Mouse (Mus musculus) adrenal gland, adult 8-10 months (tissue): ENCODE results near the gene Atrn. TPM values are rescaled to one million over a fixed set of nuclear protein-coding genes. Genes with fewer than 3 reads are reported as not detected.

ENCODE experiments used
- DNase-seq: peaks from one replicate; pipeline ENCODE4 v3.0.0; 2022
- total RNA-seq, 4 experiments: library from RNA; stranded (reverse); gene quantifications; 2 replicates each; pipeline ENCODE4 v1.2.4; 2022

Atrn gene
- 10 to 100 TPM; 35.4 to 45.0 (median 39.4) TPM for total RNA-seq

DNA sequence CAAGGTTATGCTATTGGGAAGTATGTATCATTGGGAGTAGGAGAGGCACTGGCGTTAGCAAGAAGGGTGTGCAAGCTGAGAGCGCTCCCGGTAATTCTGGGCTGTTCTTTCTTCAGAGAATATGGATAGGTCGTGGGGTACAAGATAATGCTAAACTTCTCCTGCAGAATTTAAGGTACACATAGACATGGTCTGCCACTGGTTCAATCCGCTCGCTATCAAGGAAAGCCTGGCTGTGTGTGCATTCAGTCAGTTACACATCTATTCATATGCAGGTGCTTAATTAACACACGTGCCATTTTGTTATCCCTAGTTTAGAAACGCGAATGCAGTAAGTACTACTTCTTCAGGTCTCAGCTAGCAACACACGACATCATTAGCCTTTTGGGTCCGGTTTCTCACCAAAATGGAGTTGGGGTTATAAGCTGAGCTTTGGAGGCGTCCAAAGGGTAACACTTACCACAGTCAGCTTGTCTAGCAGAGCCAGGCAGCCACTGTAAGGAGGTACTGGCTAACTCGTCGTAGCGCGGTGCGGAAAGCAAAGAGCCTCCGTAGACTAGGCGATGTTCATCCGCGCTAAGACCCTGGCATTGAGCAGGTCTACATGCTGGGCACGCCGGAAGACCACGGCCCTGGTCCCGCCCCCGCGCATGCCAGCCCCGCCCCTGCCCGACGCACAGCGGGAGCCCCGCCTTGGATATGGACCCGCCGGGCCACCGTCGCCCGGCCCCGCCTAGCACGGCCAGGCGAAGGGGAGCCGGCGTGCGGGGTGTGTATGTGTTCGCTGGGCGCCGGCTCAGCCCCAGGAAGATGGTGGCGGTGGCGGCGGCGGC lies at the start of gene Atrn, which contains the start of gene 4930402H24Rik:
Gene Atrn (plus strand): TSS at position 745 of the 833 bp plus-strand sequence.
Gene 4930402H24Rik (minus strand): TSS at position 656 of the 833 bp plus-strand sequence.
- DNase-seq = peak; percentile 85

DNA sequence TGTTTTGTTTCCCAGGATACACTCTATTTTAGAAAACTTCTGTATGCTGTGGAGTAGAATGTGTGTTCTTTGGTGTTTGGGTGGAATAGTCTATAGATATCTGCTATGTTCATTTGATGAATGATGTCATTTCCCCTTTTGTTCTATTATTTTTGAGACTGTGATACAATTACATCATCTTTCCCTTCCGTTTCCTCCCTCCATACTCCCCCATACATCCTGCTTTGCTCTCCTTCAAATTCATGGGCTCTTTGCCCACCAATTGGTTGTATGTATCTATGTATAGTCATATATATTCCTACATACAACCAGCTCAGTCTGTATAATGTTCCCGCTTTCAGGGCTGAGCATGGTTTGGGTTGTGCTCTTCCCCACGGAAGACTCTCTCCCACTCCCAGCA lies 44.2 kb upstream of the Atrn start:
- no peak for DNase-seq

DNA sequence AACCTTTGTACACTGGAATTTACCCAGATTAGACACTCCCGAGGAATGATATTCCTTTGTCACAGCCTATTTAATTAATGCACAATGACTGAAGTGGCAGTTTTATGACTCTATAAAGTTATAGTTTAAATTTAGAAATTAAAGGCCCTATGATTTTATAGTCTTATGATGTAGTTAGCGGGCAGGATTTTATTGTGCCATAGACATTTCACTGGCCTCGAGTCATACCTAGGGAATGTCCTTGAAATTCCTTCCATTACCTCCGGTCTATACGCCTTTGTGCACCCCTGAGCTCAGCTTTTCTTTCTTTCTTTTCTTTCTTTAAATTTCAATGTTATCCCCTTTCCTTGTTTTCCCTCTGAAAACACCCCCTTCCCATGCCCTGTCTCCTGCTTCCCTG lies 35.4 kb upstream of the Atrn start:
- DNase-seq = no peak

DNA sequence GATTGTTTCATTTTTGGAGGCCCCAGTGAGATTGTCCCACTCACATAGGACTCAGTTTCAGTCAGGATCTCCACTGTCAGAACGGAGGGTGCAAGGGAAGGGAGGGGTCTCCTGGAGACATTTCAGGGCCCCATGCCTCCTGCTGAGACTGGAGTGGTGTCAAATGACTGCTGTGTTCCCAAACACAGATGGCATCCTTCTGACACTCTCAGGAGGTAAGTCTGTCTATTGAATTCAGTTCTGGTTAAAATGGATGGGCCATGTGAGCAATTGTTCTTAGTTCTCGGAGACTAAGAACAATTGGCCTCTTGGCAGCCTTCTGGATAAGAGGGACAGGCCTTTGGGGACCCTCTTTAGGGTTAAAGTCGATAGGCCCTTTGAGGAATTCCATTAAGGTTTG lies 28.9 kb upstream of the Atrn start:
- no peak for DNase-seq

DNA sequence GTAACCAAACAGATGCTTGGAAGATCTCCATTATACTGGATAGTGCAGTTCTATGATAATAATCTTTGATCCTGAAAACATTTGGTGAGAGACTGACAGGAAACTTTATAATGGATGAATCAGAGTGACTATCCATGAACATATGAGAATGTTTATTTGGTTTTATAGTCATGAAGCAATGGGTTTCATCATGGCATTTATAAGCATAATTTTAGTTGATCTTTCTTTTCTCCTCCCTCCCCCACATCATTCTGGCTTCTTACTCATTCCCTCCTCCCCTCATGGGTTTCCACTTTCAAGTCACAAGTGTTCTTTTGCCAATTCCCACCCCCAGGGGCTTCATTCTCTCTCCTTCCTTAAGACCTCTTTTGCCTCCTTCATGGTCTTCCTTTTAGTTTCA lies 19.3 kb upstream of the Atrn start:
- DNase-seq = no peak

DNA sequence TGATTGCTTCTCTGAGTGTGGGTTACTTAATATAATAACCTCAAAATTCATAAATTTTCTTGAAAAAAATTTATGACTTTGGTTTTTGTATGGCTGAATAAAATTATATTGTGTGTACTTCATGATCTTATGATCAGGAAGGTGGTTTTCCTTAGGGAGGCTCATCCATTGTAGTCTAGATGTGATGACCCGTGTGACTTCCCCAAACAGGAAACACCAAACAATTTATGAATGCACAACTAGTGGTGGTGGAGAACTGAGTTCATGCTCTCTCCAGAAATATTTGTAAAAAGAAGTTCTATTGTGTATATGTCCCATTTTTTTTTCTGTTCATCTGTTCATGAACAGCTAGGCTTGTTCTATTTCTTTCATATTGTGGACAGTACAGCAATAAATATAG lies 18.8 kb upstream of the Atrn start:
- DNase-seq = no peak

DNA sequence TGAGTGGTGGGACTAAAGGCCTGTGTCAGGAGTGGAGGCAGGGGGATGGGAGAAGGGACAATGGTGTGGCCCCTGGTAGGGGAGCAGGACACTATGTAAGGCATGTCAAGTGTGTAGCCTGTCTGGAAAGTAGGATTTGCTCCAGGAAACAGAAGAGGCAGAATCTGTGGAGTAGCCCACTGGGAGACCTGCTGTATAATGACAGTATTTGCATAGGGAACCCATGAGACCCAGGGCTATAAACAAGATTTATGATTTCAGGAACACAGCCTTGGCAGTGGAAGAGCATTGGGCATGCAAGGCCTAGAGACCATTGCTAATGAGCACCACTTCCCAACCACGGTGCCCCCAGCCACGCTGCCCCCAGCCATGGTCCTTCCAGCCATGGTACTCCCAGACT lies 9.4 kb upstream of the Atrn start:
- DNase-seq = no peak

DNA sequence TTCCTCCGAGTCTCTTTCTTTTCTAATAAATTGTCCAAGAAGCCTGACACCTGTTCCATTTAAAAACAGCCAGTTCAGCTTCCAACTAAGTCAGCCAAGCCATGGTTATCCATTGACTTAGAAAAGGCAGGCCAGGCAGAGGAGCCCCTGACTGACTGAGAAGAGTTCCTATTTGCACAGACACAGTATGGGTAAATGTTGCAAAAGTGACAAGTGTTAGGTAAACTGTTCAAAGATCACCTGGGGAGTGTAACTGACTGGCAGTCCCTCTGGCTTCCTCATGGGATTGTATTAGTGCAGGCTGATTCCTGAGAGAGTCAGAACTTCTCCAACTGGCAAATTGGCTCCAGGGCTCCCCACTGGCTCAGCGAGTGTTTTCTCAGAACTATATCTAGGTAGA lies 8.4 kb upstream of the Atrn start:
- no peak for DNase-seq

DNA sequence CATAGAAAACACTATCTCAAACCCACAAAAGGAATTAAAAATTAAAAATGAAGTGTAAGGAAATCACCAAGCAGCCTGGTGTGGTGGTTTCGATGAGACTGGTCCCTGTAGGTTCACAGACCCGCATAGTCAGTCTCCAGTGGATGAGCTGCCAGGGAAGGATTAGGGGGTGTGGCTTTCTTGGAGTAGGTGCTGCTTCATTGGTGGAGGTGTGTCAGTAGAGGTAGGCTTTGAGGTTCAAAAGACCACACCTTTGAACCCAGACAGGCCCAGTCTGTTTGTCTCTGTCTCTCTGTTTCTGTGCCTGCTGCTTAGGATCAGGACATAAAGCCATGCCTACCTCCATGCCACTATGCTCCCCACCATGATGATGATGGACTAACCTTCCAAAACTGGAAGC lies 7.5 kb upstream of the Atrn start:
- DNase-seq = no peak

DNA sequence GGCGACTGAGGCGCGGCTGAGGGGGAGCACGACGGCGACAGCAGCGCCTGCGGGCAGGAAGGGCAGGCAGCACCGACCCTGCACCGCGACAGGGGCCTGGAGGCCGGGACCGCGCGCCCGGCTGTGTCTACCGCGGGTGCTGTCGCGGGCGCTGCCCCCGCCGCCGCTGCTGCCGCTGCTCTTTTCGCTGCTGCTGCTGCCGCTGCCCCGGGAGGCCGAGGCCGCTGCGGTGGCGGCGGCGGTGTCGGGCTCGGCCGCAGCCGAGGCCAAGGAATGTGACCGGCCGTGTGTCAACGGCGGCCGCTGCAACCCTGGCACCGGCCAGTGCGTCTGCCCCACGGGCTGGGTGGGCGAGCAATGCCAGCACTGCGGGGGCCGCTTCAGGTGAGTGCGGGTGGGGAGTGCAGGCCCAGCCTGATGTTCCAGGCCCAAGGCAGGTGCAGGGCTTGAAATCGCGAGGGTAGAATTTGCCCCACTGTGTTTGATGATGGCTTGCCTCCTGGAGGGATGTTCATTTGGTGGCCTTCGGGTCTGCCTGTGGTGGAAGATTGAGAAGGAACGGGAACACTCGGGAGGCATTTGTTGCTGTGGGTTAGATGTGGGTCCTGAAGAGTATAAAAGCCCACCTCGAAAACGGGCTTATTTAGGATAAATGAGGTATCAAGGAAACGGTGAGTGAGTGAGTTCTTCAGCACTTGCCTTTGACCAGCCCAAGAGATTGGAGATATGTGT lies 455 bp downstream of the Atrn start:
- no peak for DNase-seq

DNA sequence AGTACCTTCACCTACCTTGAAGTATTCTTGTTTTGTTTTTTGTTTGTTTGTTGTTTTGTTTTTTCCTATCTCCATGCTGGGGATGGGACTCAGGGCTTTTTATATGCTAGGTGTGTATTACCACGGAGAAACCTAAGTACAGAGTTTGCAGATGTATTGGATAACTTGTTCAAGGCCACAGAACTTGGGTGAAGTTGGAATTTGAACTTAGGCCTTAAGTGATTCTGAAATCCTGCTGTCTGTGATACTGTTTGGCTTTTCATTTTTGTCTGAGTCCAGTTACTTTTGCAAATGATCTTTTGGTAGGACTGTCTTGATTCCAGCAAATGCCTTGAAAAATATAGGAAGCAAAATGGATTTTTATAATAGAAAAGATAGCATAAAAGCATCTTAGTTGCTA lies 5.4 kb downstream of the Atrn start:
- no peak for DNase-seq

DNA sequence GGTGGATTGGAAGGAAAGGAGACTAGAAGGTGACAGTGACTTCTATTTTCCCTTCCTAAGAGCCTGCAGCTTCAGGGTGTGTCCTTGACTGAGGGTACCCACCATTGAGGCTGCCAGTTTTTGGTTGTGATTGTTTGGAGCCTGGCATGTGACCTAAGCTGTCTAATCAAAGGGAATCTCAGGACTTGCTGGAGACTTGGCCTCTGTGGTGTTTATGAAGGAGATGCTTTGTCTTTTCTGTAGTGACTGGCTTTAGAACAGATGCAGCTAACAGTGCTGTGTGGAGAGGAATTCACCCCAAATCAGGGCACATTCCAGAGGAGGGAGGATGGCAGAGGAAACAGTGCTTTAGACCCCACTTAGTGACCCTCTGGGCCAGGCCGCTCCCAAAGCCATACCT lies 8.6 kb downstream of the Atrn start:
- no peak for DNase-seq

DNA sequence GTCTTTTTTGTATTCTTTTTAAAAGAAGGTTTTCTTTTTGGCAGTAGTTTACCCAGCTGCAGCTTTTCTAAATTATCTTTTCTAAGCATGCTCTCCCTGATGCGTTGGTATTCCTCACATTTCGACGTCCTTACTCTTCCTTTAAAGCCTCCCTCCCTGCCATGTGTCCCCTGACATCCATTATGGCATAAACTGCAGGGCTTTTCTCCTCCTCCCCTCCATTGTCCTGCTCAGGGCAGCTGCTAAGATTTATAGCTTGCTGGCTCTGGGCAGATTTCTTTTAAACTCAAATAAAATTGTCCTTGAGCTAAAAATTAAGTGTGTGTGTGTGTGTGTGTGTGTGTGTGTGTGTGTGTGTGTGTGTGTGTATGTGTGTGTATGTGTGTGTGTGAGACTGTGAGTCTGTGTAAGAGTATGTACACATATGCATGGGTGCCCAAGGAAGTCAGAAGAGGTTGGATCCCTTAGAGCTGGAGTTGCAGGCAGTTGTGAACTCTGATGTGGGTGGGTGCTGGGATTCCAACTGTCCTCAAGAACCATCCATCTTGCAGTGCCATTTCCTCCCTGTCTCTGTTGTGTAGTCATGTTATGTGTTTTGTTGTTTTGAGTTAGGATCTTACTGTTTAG lies 10.3 kb downstream of the Atrn start:
- no peak for DNase-seq

DNA sequence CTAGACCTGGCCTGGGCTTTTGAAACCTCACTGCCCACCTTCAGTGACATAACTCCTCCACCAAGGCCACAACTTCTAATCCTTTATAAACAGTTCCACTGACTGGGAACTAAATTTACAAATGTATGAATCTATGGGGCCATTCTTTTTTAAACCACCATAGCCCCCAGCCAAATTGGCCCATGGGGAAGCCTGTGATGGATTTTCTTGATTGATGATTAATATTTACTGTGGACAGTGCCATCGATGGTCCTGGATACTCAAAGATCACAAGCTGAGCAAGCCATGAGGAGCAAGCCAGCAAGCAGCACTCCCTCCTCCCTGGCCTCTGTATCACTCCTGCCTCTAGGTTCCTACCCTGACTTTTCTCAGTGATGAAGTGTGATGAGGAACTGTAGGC lies 11.4 kb downstream of the Atrn start:
- no peak for DNase-seq

DNA sequence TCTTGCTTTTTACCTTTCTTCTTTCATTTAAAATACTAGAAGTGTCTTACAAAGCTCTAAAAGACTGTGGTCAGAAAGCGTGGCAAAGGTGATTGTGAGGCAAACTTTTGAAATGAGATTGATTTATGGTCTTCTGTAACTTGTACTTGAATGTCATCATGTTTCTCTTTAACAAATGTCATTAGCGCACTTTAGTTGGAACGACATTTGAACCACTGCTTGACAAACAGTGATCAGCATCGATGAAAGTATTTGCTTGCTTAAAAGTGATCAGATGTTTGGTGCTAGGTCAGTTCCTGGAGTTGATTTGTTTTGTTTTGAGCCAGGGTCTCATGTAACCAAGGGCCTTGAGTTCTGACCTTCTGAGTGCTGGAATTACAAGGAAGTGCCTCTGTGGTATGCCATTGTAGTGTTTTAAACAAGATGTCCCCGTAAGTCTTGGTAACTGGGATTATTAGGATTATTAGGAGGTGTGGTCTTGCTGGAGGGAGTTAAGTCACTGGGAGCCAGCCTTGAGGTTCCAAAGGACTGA lies 12.8 kb downstream of the Atrn start:
- DNase-seq = no peak

DNA sequence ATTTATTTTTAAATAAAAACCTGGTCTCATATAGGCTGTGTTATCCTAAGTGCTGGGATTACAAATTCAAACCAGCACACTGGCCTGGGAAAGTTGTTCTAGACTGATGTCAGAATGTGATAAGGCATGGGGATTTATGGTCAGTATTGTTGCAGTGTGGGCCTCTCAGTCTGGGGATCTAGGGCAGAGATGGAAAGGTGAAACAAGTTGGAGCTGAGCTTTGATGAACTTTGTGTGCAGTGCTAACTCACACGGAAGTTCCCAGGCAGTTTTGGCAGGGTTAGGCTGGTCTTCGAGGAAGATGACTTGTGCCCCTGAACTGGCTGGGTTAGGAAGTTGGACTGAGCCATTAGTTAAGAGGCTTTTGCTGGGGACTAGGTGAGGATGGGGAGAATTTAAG lies 18.7 kb downstream of the Atrn start:
- DNase-seq = no peak

DNA sequence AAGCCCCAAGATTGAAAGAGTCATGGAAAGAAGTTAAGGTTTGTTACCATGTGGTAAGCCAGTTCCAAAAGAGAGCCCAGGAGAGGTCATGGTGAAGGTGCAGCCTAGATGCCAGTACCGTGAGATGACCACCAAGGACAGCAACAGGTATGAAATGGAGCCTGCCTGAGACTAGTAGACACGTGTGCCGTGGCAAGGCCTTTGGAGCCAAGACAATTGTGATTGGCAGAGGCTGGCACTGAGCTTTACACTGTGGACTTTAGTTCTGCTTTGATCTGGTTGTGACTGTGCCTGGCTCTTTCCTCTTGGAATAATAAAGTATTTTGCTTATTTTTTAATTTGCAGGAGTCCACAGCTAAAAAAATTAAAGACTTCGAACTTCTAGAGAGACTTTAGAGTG lies 21.7 kb downstream of the Atrn start:
- no peak for DNase-seq

DNA sequence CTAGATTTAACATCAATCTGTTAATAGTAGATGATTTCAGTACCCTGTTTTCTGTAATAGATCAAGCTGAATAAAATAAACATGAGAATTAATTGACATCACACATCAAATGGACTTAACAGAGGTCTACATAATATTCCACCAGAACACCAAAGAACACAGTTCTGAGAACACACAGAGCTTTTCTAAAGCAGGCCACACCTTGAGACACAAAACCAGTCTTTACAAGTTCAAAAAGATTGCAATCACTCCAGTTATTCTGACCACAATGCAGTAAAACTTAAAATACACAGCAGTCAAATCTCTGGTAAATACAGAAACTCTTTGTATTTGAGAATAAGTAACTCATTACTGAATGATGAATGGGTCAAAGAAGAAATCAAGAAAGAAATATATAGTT lies 22.2 kb downstream of the Atrn start:
- no peak for DNase-seq

DNA sequence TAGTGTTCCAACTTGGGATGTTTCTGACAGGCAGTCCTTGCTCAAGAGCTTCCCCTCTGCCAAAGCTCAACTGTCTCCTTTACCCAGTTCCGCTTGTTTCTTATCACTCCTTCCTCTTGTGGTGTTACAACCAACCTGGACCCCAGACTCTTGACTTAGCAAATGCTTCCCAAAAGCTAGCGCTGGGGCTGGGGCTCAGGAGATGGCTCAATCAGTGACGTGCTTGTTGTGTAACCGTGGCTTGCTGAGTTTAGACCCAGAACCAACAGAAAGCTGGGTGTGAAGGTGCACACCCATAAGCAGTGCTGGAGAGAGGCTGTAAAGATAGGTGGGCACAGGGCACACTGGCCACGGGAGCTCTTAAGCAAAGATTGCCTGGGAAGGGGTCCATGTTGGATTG lies 23.7 kb downstream of the Atrn start:
- no peak for DNase-seq

DNA sequence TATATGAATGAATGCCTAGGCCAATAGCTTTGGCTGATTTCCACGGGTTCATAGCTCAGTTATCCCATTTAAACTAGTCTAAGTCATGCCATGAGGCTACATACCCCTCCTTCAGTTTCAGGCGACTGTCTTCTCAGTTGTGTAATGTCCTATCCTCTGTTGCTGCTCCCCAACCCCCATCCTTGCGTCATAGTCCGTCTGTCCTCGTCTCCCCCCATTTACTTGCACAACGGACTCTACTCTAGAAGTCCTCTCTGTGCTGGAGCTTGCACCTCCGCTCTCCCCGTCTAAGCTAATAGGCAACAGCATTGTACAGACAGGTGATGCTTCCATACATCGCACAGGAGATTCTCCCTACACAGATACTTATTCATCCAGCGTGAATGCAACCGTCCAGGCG lies 26.6 kb downstream of the Atrn start:
- peak; percentile 46 for DNase-seq

DNA sequence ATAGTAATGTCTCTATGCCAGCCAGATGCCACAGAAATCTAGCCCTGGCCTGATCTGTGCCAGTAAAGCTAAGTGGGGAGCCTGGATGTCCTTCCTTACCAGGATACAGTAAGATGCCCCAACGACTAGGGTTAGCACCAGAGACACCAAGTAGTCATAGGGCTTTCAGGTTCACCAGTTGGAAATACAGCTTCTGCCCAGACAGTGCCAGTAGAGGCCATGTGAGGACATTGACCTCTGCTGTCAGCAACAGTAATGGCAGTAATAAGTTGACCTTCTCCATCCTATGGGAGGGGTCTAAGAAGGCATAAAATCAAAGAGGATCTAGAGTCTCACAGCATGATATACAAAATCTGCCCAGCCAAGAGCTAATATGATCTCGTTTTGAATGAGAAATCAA lies 43.5 kb downstream of the Atrn start:
- DNase-seq = no peak

DNA sequence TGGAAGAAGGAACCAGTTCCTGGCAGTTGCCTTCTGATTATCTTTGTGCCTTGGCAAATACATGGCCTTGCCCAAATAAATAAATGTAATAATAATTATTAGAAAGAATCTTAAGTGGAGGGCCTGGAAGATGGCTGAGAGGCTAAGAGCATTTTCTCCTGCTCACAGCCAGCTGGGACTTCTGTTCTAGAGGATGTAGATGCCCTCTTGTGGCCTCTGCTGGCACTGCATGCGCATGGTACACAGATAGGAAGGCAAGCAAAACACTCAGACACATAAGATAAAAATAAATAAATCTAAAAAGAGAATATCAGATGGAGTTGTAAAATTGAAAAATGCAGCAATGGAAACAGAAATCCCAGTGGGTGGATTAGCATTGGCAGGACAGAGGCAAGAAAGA lies 44.3 kb downstream of the Atrn start:
- peak; percentile 70 for DNase-seq

DNA sequence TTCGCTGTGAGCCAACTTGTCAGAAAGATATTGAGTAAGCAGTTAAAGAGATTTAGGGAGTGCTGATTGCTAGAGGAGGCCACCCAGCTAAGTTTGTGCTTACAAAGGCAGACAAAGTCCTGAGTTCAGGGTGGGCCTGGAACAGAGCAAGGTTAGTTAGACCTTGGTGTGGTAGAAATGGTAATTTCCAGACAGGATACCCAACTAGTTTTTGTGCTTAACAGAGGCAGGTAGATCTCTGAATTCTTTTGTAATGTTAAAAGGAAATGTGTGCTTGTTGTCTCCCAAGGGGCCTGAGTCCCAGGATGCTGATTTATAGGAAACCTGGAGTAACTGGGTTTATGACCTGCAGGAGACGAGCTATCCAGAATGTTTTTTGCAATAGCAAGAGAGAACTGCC lies 52.6 kb downstream of the Atrn start:
- DNase-seq = no peak
